Mouse (Mus musculus) intestine, embryonic 16.5 days (tissue): ENCODE data around the gene Adm2. TPM values are rescaled to one million over a fixed set of nuclear protein-coding genes. Genes with fewer than 3 reads are reported as not detected.

Experiments used
- ATAC-seq: fragments of 200-750 bp; cut with Nextera tagmentation; 2 replicates; pipeline ENCODE4 v1.8.0; 2017; ENCODE audit warnings: moderate TSS enrichment, moderate library complexity
- H3K27ac ChIP-seq: fragments of 300-500 bp; sonication (generic); 2 replicates; pipeline ENCODE4 v1.5.1; 2014; ENCODE audit warnings: mild to moderate bottlenecking, low read length
- H3K27me3 ChIP-seq: fragments of 300-500 bp; sonication (generic); replicated peaks from 2 replicates; pipeline ENCODE4 v1.6.1; 2014; ENCODE audit warnings: low read length, control low read depth, mixed read lengths; ENCODE audit not compliant: control insufficient read depth, insufficient read depth
- H3K36me3 ChIP-seq: fragments of 300-500 bp; sonication (generic); 2 replicates; pipeline ENCODE4 v1.6.1; 2014; ENCODE audit warnings: low read length, control low read depth; ENCODE audit not compliant: control insufficient read depth, insufficient read depth
- H3K4me1 ChIP-seq: fragments of 300-500 bp; sonication (generic); 2 replicates; pipeline ENCODE4 v1.6.1; 2014; ENCODE audit warnings: low read length, control low read depth, mixed read lengths; ENCODE audit not compliant: control insufficient read depth, insufficient read depth
- H3K4me2 ChIP-seq: fragments of 300-500 bp; sonication (generic); 2 replicates; pipeline ENCODE4 v1.6.1; 2014; ENCODE audit warnings: low read depth, low read length, control low read depth
- H3K4me3 ChIP-seq: fragments of 300-500 bp; sonication (generic); 2 replicates; pipeline ENCODE4 v1.5.1; 2014; ENCODE audit warnings: mild to moderate bottlenecking, low read length
- H3K9ac ChIP-seq: fragments of 300-500 bp; sonication (generic); 2 replicates; pipeline ENCODE4 v1.6.1; 2014; ENCODE audit warnings: low read depth, low read length
- H3K9me3 ChIP-seq: fragments of 300-500 bp; sonication (generic); 2 replicates; pipeline ENCODE4 v1.6.1; 2016; ENCODE audit warnings: low read length, control low read depth; ENCODE audit not compliant: control insufficient read depth
- WGBS: fragments of 180-500 bp; shearing (Covaris S2); extraction: QIAGEN DNeasy Blood & Tissue Kit; methylation state at CpG from one replicate; pipeline ENCODE4 v1.1.7; 2014; 5-methylcytosine and 5-hydroxymethylcytosine counted together
- polyA plus RNA-seq: library from polyadenylated mRNA; unstranded; fragments of >200 nt; fragmentation: Nextera tagmentation; extraction: Ambion mirVana; gene quantifications from 2 replicates; pipeline ENCODE4 v1.2.1, GENCODE M21; 2015

Adm2 gene
- polyA plus RNA-seq, 1 experiment from 2014 or later, result 2.0 TPM

DNA sequence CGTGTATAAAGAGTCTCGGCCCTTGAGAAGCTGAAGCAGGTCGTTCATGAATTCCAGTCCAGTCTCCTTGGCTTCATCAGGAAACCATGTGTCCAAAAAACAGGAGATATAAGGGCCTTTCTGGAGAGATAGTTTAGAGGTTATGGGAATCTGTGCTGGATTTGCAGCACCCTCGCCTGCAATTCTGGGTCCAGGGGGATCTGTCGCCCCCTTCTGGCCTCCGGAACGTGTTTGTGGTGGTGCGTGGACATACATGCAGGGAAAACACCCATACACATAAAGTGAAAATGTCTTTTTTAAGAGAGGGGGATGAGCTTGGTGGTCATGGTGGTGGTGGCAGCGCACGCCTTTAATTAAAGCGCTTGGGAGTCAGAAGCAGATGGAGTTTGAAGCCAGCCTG is 6.4 kb upstream of the Adm2 start:
- no peak for ATAC-seq
- no peak overlapping the region for H3K4me2 ChIP-seq
- 71% methylated on average over 11 of the region's 11 CpGs for WGBS

DNA sequence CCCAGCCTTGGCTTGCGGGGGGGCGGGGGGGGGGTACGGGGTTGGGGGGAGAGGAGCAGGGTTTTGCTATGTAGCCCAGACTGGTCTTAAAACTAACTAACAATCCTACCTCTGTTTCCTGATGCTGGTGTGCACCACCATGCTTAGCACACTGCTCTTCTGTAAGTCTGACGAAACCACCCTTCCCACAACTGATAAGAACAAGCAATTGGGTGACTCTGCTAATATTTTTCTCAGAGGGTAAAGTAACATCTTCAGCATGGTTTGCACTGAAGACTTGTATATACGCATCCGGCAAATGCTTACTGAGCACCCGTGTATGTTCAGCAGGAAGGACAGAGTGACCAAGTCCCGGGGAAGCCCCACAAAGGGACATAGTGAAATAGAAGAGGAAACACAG is 1.3 kb upstream of the Adm2 start:
- H3K4me2 ChIP-seq, result no peak overlapping the region
- WGBS, result 75% methylated on average over 8 of the region's 8 CpGs
- H3K9ac ChIP-seq, result no peak overlapping the region
- H3K27me3 ChIP-seq, result peaks cover 11% of the 10 kb centered on the region; the same call in 1 of the 2 replicates
- ATAC-seq, result no peak
- H3K36me3 ChIP-seq, result no peaks in the 10 kb centered on the region
- no peak overlapping the region for H3K27ac ChIP-seq
- H3K4me1 ChIP-seq, result no peaks in the 10 kb centered on the region
- no peaks in the 10 kb centered on the region for H3K9me3 ChIP-seq
- no peak overlapping the region for H3K4me3 ChIP-seq

More for the DNA sequence above, 6.4 kb upstream of the Adm2 start:
- Histone ChIP-seq H3K4me3 (no peak overlapping the region), H3K27ac (no peak overlapping the region), H3K9me3 (no peaks in the 10 kb centered on the region), H3K27me3 (no peaks in the 10 kb centered on the region), H3K36me3 (no peaks in the 10 kb centered on the region), H3K4me1 (peaks cover 11% of the 10 kb centered on the region), H3K9ac (no peak overlapping the region)

DNA sequence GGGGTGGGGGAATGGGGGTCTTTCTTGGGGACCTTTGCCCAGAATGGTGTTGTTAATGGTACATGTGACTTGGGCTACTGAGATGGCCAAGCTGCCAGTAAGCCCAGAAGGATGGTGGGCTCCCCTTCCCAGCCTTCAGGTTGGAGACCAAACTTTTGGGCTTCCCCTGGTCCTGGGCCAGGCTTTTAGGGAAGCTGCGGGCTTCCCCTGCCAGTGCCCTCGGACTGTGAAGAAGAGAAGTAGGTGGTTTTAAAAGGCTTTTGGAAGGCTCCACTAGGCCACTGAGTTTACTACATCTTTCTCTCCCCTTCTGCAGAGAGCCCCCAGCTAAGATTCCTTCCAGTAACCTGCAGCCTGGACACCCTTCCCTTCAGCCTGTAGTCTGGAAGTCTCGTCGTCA is 1.1 kb downstream of the Adm2 start:
- H3K36me3 ChIP-seq, result no peaks in the 10 kb centered on the region
- H3K9me3 ChIP-seq, result no peaks in the 10 kb centered on the region
- H3K27me3 ChIP-seq, result peaks cover 11% of the 10 kb centered on the region; the same call in 1 of the 2 replicates
- H3K4me2 ChIP-seq, result no peak overlapping the region
- ATAC-seq, result no peak
- no peak overlapping the region for H3K9ac ChIP-seq
- WGBS, result 90% methylated on average over 4 of the region's 4 CpGs
- peak overlapping the region; percentile 40 for H3K4me3 ChIP-seq
- no peaks in the 10 kb centered on the region for H3K4me1 ChIP-seq
- H3K27ac ChIP-seq, result no peak overlapping the region

DNA sequence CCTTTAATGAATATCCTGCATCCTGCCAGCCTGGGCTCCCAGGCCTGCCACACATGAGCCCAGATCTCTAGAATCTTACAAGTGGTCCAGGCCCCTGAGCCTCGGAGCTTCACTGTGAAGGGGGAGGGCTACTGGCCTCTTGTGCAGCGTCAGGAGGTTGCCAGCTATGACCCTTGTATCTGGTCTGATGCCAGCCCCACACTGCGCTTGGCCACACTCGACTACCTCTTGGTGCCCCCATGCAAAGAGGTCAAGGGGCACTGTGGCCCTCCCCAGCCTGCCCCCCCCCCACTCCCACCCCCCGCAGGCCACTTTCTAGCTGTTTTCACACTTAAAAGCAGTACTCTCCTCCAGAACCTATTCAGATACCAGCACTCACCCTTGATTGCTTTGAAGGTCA is 3.9 kb downstream of the Adm2 start:
- H3K27me3 ChIP-seq, result peaks cover 11% of the 10 kb centered on the region; the same call in 1 of the 2 replicates
- no peaks in the 10 kb centered on the region for H3K4me1 ChIP-seq
- H3K27ac ChIP-seq, result no peak overlapping the region
- no peak overlapping the region for H3K4me2 ChIP-seq
- no peaks in the 10 kb centered on the region for H3K9me3 ChIP-seq
- no peaks in the 10 kb centered on the region for H3K36me3 ChIP-seq
- ATAC-seq, result no peak
- no peak overlapping the region for H3K4me3 ChIP-seq
- no peak overlapping the region for H3K9ac ChIP-seq
- 66% methylated on average over 5 of the region's 5 CpGs for WGBS

DNA sequence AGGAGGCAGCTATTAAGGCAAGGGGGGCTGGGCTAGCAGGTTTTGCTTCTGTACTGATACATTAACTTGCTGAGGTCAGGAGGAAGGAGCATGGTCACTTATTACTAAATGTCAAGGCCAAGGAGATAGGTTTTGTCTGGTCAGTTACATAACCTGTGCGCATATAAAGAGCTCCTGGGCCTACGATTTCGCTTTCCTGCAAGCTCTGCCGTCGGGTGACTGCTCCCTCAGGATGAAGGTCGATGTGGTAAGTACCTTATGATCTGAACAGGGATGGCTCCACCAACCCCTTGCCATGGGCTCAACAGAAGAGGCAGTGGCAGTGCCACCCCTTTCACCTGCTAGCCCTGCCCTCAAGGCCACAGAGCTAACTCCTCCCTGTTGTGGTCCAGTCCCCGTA is 11.8 kb downstream of the Adm2 start, which contains the start of gene Miox:
Miox (plus strand) TSS at position 128 of the 400 bp plus-strand sequence.
- ATAC-seq, result no peak
- Histone ChIP-seq H3K9ac (no peak within 1 kb of the TSS), H3K27ac (no peak within 1 kb of the TSS), H3K9me3 (no peaks in the 10 kb centered on the region), H3K4me3 (no peak within 1 kb of the TSS), H3K27me3 (no peaks in the 10 kb centered on the region; the same call in 1 of the 2 replicates), H3K4me1 (no peaks in the 10 kb centered on the region), H3K36me3 (no peaks in the 10 kb centered on the region), H3K4me2 (no peak within 1 kb of the TSS)
- 84% methylated on average over 7 of the region's 7 CpGs for WGBS

DNA sequence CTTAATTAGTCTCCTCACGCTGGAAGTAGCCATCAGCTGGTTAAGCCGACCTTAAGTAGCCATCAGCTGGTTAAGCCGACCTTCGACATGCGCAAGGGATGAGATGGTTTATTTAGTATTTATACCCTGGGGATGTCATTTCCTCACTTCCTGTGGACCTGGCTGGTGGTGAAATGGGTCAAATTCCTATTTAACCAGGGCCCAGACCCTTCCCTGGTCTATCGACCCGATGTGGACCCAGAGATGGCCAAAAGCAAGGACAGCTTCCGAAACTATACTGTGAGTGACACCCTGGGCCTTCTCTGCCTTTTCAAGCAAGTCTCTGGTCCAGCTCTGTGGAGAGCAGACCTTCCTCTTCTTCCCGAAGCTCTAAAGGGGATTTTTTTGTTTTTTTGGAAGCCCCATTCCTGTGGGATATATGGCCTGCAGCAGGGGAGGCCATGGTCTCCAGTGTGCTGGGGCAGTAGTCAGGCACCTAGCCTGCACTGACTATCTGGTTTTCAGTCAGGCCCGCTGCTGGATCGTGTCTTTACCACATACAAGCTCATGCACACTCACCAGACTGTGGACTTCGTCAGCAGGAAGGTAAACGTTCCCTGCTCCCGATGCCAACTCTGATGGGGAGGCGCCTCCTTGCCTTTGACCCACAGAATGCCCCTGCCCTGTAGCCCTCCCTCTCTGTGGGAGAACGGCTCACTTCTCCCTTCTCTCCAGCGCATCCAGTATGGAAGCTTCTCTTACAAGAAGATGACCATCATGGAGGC is 12.4 kb downstream of the Adm2 start:
- H3K9me3 ChIP-seq, result no peaks in the 10 kb centered on the region
- H3K36me3 ChIP-seq, result no peaks in the 10 kb centered on the region
- H3K4me1 ChIP-seq, result no peaks in the 10 kb centered on the region
- no peak overlapping the region for H3K4me3 ChIP-seq
- no peak overlapping the region for H3K9ac ChIP-seq
- no peak overlapping the region for H3K27ac ChIP-seq
- H3K4me2 ChIP-seq, result no peak overlapping the region
- no peak for ATAC-seq
- H3K27me3 ChIP-seq, result no peaks in the 10 kb centered on the region; the same call in 1 of the 2 replicates
- WGBS, result 79% methylated on average over 17 of the region's 17 CpGs

DNA sequence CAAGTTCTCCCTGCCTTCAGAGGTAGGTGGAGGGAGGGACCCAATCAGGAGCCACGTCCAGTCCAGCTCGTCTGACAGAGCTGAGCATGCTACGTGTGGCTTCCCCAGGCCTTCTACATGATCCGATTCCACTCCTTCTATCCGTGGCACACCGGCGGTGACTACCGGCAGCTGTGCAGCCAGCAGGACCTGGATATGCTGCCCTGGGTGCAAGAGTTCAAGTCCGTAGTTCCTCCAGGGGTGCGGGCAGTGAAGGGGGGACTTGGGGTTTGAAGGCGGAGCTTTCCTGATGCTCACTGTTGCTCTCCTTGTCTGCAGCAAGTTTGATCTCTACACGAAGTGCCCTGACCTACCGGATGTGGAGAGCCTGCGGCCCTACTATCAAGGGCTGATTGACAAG is 13.9 kb downstream of the Adm2 start:
- H3K9ac ChIP-seq, result no peak overlapping the region
- H3K4me2 ChIP-seq, result no peak overlapping the region
- no peak overlapping the region for H3K27ac ChIP-seq
- no peak for ATAC-seq
- no peaks in the 10 kb centered on the region for H3K36me3 ChIP-seq
- no peaks in the 10 kb centered on the region; the same call in 1 of the 2 replicates for H3K27me3 ChIP-seq
- WGBS, result 82% methylated on average over 14 of the region's 14 CpGs
- H3K4me3 ChIP-seq, result no peak overlapping the region
- no peaks in the 10 kb centered on the region for H3K9me3 ChIP-seq
- no peaks in the 10 kb centered on the region for H3K4me1 ChIP-seq

DNA sequence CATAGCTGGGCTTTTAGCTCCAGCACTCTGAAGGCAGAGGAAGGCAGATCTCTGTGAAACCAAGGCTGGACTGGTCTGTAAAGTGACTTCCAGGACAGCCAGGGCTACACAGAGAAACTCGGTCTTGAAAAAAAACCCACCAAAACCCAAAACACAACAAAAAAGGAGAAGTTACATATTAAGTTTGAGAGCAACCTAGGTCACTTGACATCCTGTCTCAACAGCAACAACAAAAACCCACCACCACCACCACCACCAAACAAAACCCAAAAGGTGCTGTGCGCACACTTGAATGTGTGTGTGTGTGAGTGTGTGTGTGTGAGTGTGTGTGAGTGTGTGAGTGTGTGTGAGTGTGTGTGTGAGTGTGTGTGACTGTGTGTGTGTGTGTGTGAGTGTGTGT is 17.2 kb downstream of the Adm2 start:
- no peak for ATAC-seq
- no peaks in the 10 kb centered on the region for H3K4me1 ChIP-seq
- no peak overlapping the region for H3K4me3 ChIP-seq
- no peaks in the 10 kb centered on the region for H3K36me3 ChIP-seq
- H3K4me2 ChIP-seq, result no peak overlapping the region
- no peaks in the 10 kb centered on the region for H3K9me3 ChIP-seq
- no peak overlapping the region for H3K27ac ChIP-seq
- no peaks in the 10 kb centered on the region; the same call in 1 of the 2 replicates for H3K27me3 ChIP-seq
- no peak overlapping the region for H3K9ac ChIP-seq
- WGBS, result 93% methylated on average over 2 of the region's 2 CpGs

DNA sequence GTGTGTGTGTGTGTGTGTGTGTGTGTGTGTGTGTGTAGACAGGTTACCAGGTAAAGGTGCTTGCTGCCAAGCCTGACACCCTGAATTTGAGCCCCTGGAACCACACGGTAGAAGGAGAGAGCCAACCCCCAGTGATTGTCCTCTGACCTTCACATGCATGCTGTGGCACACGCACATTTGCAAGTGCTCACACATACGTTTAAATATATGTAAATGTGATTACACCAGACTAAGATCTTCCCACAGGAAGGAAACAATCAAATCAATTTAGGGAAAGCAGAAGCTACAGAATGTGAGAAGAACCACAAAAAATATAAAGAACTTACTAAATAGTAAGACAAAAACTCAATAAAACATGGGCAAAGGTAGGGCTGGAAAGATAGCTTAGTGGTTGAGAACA is 17.6 kb downstream of the Adm2 start:
- no peak overlapping the region for H3K4me2 ChIP-seq
- H3K36me3 ChIP-seq, result no peaks in the 10 kb centered on the region
- ATAC-seq, result no peak
- no peak overlapping the region for H3K9ac ChIP-seq
- H3K4me1 ChIP-seq, result no peaks in the 10 kb centered on the region
- no peak overlapping the region for H3K27ac ChIP-seq
- H3K4me3 ChIP-seq, result no peak overlapping the region
- 70% methylated on average over 3 of the region's 3 CpGs for WGBS
- H3K9me3 ChIP-seq, result no peaks in the 10 kb centered on the region
- no peaks in the 10 kb centered on the region; the same call in 1 of the 2 replicates for H3K27me3 ChIP-seq
